Mouse (Mus musculus) liver, embryonic 14.5 days (tissue): Measurements from ENCODE around the gene Med31. TPM values are rescaled to one million over a fixed set of nuclear protein-coding genes. Genes with fewer than 3 reads are reported as not detected.
"Not testable (repeated sequence)": the region's sequence is repeated elsewhere in the genome, so short reads cannot be mapped to it uniquely, and the experiment has no call there.

Source experiments
- ATAC-seq: fragments of 200-750 bp; cut with Nextera tagmentation; 2 replicates; pipeline ENCODE4 v1.8.0; 2017; ENCODE audit warnings: moderate number of reproducible peaks, mild to moderate bottlenecking, moderate library complexity; ENCODE audit not compliant: insufficient read depth
- DNase-seq, 3 experiments: peaks; one replicate each; pipeline ENCODE4 v3.0.0-alpha.2; 2012 to 2013; ENCODE audit warnings: low read depth in 3 of 3, low spot score in 3 of 3
- H3K27ac ChIP-seq: fragments of 300-500 bp; sonication (generic); 2 replicates; pipeline ENCODE4 v1.5.1; 2014; ENCODE audit warnings: moderate library complexity, mild to moderate bottlenecking, control low read depth, inconsistent platforms
- H3K27me3 ChIP-seq: fragments of 300-500 bp; sonication (generic); 2 replicates; pipeline ENCODE4 v1.6.1; 2014; ENCODE audit warnings: mild to moderate bottlenecking, low read length, moderate library complexity; ENCODE audit not compliant: control insufficient read depth, insufficient read depth
- H3K36me3 ChIP-seq: fragments of 300-500 bp; sonication (generic); replicated peaks from 2 replicates; pipeline ENCODE4 v1.6.1; 2014; ENCODE audit warnings: low read depth; ENCODE audit not compliant: control insufficient read depth, insufficient read depth
- H3K4me1 ChIP-seq, 2 experiments: fragments of 200-500 bp in 1 of 2; fragments of 300-500 bp in 1 of 2; sonication (generic) in 1 of 2; replicated peaks; 2 replicates each; pipeline ENCODE4 v1.6.1; 2012 to 2014; ENCODE audit warnings: antibody characterized with exemption in 1 of 2, inconsistent platforms in 1 of 2, low read length in 1 of 2; ENCODE audit not compliant: control insufficient read depth in 2 of 2, insufficient read depth in 2 of 2
- H3K4me2 ChIP-seq: fragments of 300-500 bp; sonication (generic); 2 replicates; pipeline ENCODE4 v1.6.1; 2014; ENCODE audit warnings: low read depth, mild to moderate bottlenecking, control low read depth, moderate library complexity
- H3K4me3 ChIP-seq, 2 experiments: fragments of 200-500 bp in 1 of 2; fragments of 300-500 bp in 1 of 2; sonication (generic) in 1 of 2; 2 replicates each; pipeline ENCODE4 v1.5.1; 2012 to 2014; ENCODE audit warnings: low read depth in 2 of 2, low read length in 2 of 2, mild to moderate bottlenecking in 2 of 2, control low read depth in 1 of 2, inconsistent platforms in 1 of 2, moderate library complexity in 1 of 2; ENCODE audit not compliant: insufficient read depth in 1 of 2
- H3K9ac ChIP-seq: fragments of 300-500 bp; sonication (generic); replicated peaks from 2 replicates; pipeline ENCODE4 v1.6.1; 2014; ENCODE audit warnings: mild to moderate bottlenecking, control low read depth, moderate library complexity
- H3K9me3 ChIP-seq: fragments of 300-500 bp; sonication (generic); 2 replicates; pipeline ENCODE4 v1.6.1; 2016; ENCODE audit warnings: low read length, mixed read lengths; ENCODE audit not compliant: control insufficient read depth
- CTCF ChIP-seq: IDR thresholded peaks from 2 replicates; pipeline ENCODE4 v1.5.1; 2016; ENCODE audit warnings: antibody characterized with exemption, low read depth, control low read depth
- EP300 ChIP-seq: IDR thresholded peaks from 2 replicates; pipeline ENCODE4 v1.6.1; 2016; ENCODE audit warnings: antibody characterized with exemption, low read depth
- WGBS: fragments of 180-500 bp; shearing (Covaris S2); extraction: QIAGEN DNeasy Blood & Tissue Kit; methylation state at CpG from one replicate; pipeline ENCODE4 v1.1.7; 2014; ENCODE audit not compliant: insufficient replicate concordance; 5-methylcytosine and 5-hydroxymethylcytosine counted together
- polyA plus RNA-seq, 2 experiments: library from polyadenylated mRNA; depleted of rRNA in 1 of 2; stranded (reverse) in 1 of 2; unstranded in 1 of 2; fragments of >200 nt; fragmentation: Nextera tagmentation in 1 of 2; extraction: Ambion mirVana in 1 of 2; gene quantifications; 2 replicates each; pipeline versions ENCODE4 v1.2.1 to v1.2.3; 2012 to 2014

The Med31 gene
- polyA plus RNA-seq, 2 experiments: 8.5 to 13.0 TPM

GRCm38 (mm10) chr11:72174721-72175120 lies 40.7 kb downstream of the Med31 start:
- H3K27ac ChIP-seq: no peak overlapping the region
- DNase-seq (no peak), ATAC-seq (no peak)
- H3K9me3 ChIP-seq: no peaks in the 10 kb centered on the region
- H3K4me2 ChIP-seq: no peak overlapping the region
- no peaks in the 10 kb centered on the region for H3K4me1 ChIP-seq
- no peaks in the 10 kb centered on the region for H3K27me3 ChIP-seq
- TF ChIP-seq CTCF: no peak
- no peak for TF ChIP-seq EP300
- no peak overlapping the region for H3K9ac ChIP-seq
- H3K36me3 ChIP-seq: no peaks in the 10 kb centered on the region; the same call in 1 of the 2 replicates
- WGBS: 80% methylated on average over 6 of the region's 6 CpGs
- H3K4me3 ChIP-seq: no peak overlapping the region

- H3K4me3 ChIP-seq: no peak overlapping the region
- H3K27ac ChIP-seq: no peak overlapping the region
- 71% methylated on average over 5 of the region's 5 CpGs for WGBS
- DNase-seq: no peak
- ATAC-seq: no peak
- H3K4me1 ChIP-seq: no peaks in the 10 kb centered on the region
- TF ChIP-seq CTCF (no peak), EP300 (no peak)
- no peaks in the 10 kb centered on the region for H3K27me3 ChIP-seq
- no peaks in the 10 kb centered on the region; the same call in 1 of the 2 replicates for H3K36me3 ChIP-seq
- no peak overlapping the region for H3K4me2 ChIP-seq
- no peaks in the 10 kb centered on the region for H3K9me3 ChIP-seq
- no peak overlapping the region for H3K9ac ChIP-seq
Observed at GRCm38 (mm10) chr11:72173506-72173905, 41.9 kb downstream of the Med31 start.

- not testable (repeated sequence) for H3K27me3 ChIP-seq, H3K27ac ChIP-seq, DNase-seq, H3K9me3 ChIP-seq, H3K4me1 ChIP-seq, H3K9ac ChIP-seq, H3K36me3 ChIP-seq, ATAC-seq, H3K4me2 ChIP-seq, H3K4me3 ChIP-seq
- WGBS: 61% methylated on average over 4 of the region's 4 CpGs
Observed at GRCm38 (mm10) chr11:72171906-72172305, 43.5 kb downstream of the Med31 start.

- H3K9me3 ChIP-seq: no peaks in the 10 kb centered on the region
- no peak for TF ChIP-seq EP300
- no peak for TF ChIP-seq CTCF
- H3K4me3 ChIP-seq: no peak overlapping the region
- H3K27me3 ChIP-seq: no peaks in the 10 kb centered on the region
- no peak overlapping the region for H3K9ac ChIP-seq
- H3K4me1 ChIP-seq: no peaks in the 10 kb centered on the region
- H3K4me2 ChIP-seq: no peak overlapping the region
- no peak overlapping the region for H3K27ac ChIP-seq
- no peak for ATAC-seq
- no peak for DNase-seq
- no peaks in the 10 kb centered on the region; the same call in 1 of the 2 replicates for H3K36me3 ChIP-seq
- WGBS: 61% methylated on average over 4 of the region's 4 CpGs
Observed at GRCm38 (mm10) chr11:72169871-72170270, 45.5 kb downstream of the Med31 start.

GRCm38 (mm10) chr11:72163198-72163597 lies 52.2 kb downstream of the Med31 start:
- Histone ChIP-seq H3K36me3 (no peaks in the 10 kb centered on the region), H3K9me3 (no peaks in the 10 kb centered on the region), H3K9ac (no peak overlapping the region), H3K27ac (no peak overlapping the region), H3K4me3 (no peak overlapping the region), H3K4me1 (no peaks in the 10 kb centered on the region), H3K4me2 (no peak overlapping the region), H3K27me3 (no peaks in the 10 kb centered on the region)
- no peak for DNase-seq
- TF ChIP-seq EP300 (no peak), CTCF (no peak)
- ATAC-seq: no peak
- 68% methylated on average over 2 of the region's 2 CpGs for WGBS

Other genes with a start within 250 kb of the Med31 start
- 0.11 TPM in 2 replicates for gene Aipl1, start 178.1 kb downstream of the Med31 start, polyA plus RNA-seq (2012; rRNA removed)
- gene Aipl1, start 178.1 kb downstream of the Med31 start, polyA plus RNA-seq (2014; fragmentation: Nextera tagmentation; extraction: Ambion mirVana): 0.11 and 0.14 TPM in 2 replicates
- gene Pimreg, start 173.6 kb downstream of the Med31 start, polyA plus RNA-seq (2012; rRNA removed): 12.1 and 13.0 TPM in 2 replicates
- gene Pimreg, start 173.6 kb downstream of the Med31 start, polyA plus RNA-seq (2014; fragmentation: Nextera tagmentation; extraction: Ambion mirVana): 18.5 and 21.4 TPM in 2 replicates
- 0.09 and 0.13 TPM in 2 replicates for gene Pitpnm3, start 79.8 kb downstream of the Med31 start, polyA plus RNA-seq (2012; rRNA removed)
- 0.01 and 0.11 TPM in 2 replicates for gene Pitpnm3, start 79.8 kb downstream of the Med31 start, polyA plus RNA-seq (2014; fragmentation: Nextera tagmentation; extraction: Ambion mirVana)
- 0.08 and 0.09 TPM in 2 replicates for gene Gm43951, start 8.8 kb downstream of the Med31 start, polyA plus RNA-seq (2012; rRNA removed)
- not detected in 2 replicates for gene Gm43951, start 8.8 kb downstream of the Med31 start, polyA plus RNA-seq (2014; fragmentation: Nextera tagmentation; extraction: Ambion mirVana)
- 1.5 and 2.3 TPM in 2 replicates for gene 4933427D14Rik, start 8.1 kb downstream of the Med31 start, polyA plus RNA-seq (2012; rRNA removed)
- 2.1 and 2.8 TPM in 2 replicates for gene 4933427D14Rik, start 8.1 kb downstream of the Med31 start, polyA plus RNA-seq (2014; fragmentation: Nextera tagmentation; extraction: Ambion mirVana)
- gene Txndc17, start 8.0 kb downstream of the Med31 start, polyA plus RNA-seq (2012; rRNA removed): 27.3 and 43.5 TPM in 2 replicates
- 66.9 and 68.0 TPM in 2 replicates for gene Txndc17, start 8.0 kb downstream of the Med31 start, polyA plus RNA-seq (2014; fragmentation: Nextera tagmentation; extraction: Ambion mirVana)
- gene Slc13a5, start 51.6 kb upstream of the Med31 start, polyA plus RNA-seq (2012; rRNA removed): not detected in 2 replicates
- not detected in 2 replicates for gene Slc13a5, start 51.6 kb upstream of the Med31 start, polyA plus RNA-seq (2014; fragmentation: Nextera tagmentation; extraction: Ambion mirVana)
- gene Xaf1, start 86.0 kb upstream of the Med31 start, polyA plus RNA-seq (2012; rRNA removed): 0.64 and 1.6 TPM in 2 replicates
- 1.7 TPM in 2 replicates for gene Xaf1, start 86.0 kb upstream of the Med31 start, polyA plus RNA-seq (2014; fragmentation: Nextera tagmentation; extraction: Ambion mirVana)
- not detected in 2 replicates for gene Fbxo39, start 98.9 kb upstream of the Med31 start, polyA plus RNA-seq (2012; rRNA removed)
- not detected in 2 replicates for gene Fbxo39, start 98.9 kb upstream of the Med31 start, polyA plus RNA-seq (2014; fragmentation: Nextera tagmentation; extraction: Ambion mirVana)
- not detected in 2 replicates for gene Tekt1, start 146.8 kb upstream of the Med31 start, polyA plus RNA-seq (2012; rRNA removed)
- gene Tekt1, start 146.8 kb upstream of the Med31 start, polyA plus RNA-seq (2014; fragmentation: Nextera tagmentation; extraction: Ambion mirVana): not detected in 2 replicates
- gene Smtnl2, start 196.1 kb upstream of the Med31 start, polyA plus RNA-seq (2012; rRNA removed): 1.1 and 1.3 TPM in 2 replicates
- gene Smtnl2, start 196.1 kb upstream of the Med31 start, polyA plus RNA-seq (2014; fragmentation: Nextera tagmentation; extraction: Ambion mirVana): 0.85 and 0.86 TPM in 2 replicates
- 0.10 and 0.18 TPM in 2 replicates for gene Ggt6, start 219.9 kb upstream of the Med31 start, polyA plus RNA-seq (2012; rRNA removed)
- gene Ggt6, start 219.9 kb upstream of the Med31 start, polyA plus RNA-seq (2014; fragmentation: Nextera tagmentation; extraction: Ambion mirVana): 0.25 and 0.38 TPM in 2 replicates
- gene Mybbp1a, start 225.8 kb upstream of the Med31 start, polyA plus RNA-seq (2012; rRNA removed): 31.0 and 56.3 TPM in 2 replicates
- 65.5 and 72.6 TPM in 2 replicates for gene Mybbp1a, start 225.8 kb upstream of the Med31 start, polyA plus RNA-seq (2014; fragmentation: Nextera tagmentation; extraction: Ambion mirVana)